Mouse (Mus musculus) thymus, postnatal 0 days (tissue): ENCODE measurements at regions not wholly inside any gene's neighbourhood (a gene's known extent, or its start where the extent isn't known, plus 50 kb on each side); places are given as distances from the start of the nearest gene placed in this dataset.
"Not testable (repeated sequence)": the region's sequence is repeated elsewhere in the genome, so short reads cannot be mapped to it uniquely, and the experiment has no call there.

ENCODE experiments used
- DNase-seq: peaks from one replicate; pipeline ENCODE4 v3.0.0-alpha.2; 2015; ENCODE audit warnings: low spot score

- peak; percentile 84 for DNase-seq
Measured at GRCm38 (mm10) chr13:74563483-74564330, 69.9 kb upstream of the Zfp825 start.

GRCm38 (mm10) chr13:74564331-74564727, 70.5 kb upstream of the Zfp825 start:
- DNase-seq = not testable (repeated sequence)

GRCm38 (mm10) chr13:74569967-74570366, 69.4 kb upstream of the Erap1 start:
- peak; percentile 45 for DNase-seq
